Mouse (Mus musculus): ENCODE results near the gene Tbx4.
A peak's percentile ranks its signal among the peaks of the same experiment; 100 is the strongest.

GRCm38 (mm10) chr11:85892771-85893170 is 6.5 kb downstream of the Tbx4 start:
- TF ChIP-seq CTCF (IDR thresholded peaks at IDR 0.05; ENCODE audit: insufficient read depth, low read length), result no peak
- 0 out of 2 replicates have a peak, but pooled peaks have one; percentile 9 for TF ChIP-seq POLR2A (IDR thresholded peaks at IDR 0.05; ENCODE audit: borderline replicate concordance, extremely low read depth, low read depth, low read length)
